Mouse (Mus musculus) liver, adult (tissue): ENCODE measurements around the gene Eif2ak3.

Experiments
- GATA4 ChIP-seq: IDR thresholded peaks from 2 replicates; pipeline ENCODE4 v1.6.1; 2014; ENCODE audit warnings: mild to moderate bottlenecking, low read length; ENCODE audit not compliant: insufficient replicate concordance

Eif2ak3 gene

GRCm38 (mm10) chr6:70844002-70844804 lies at the start of gene Eif2ak3:
Gene Eif2ak3 (plus strand): TSS chr6:70844515.
- 0 out of 2 replicates have a peak, but pooled peaks have one; percentile 2 for TF ChIP-seq GATA4

GRCm38 (mm10) chr6:70796940-70797339 lies 47.4 kb upstream of the Eif2ak3 start:
- no peak for TF ChIP-seq GATA4

- no peak for TF ChIP-seq GATA4
Observed at GRCm38 (mm10) chr6:70797581-70798251, 46.6 kb upstream of the Eif2ak3 start.

- TF ChIP-seq GATA4: no peak
Observed at GRCm38 (mm10) chr6:70804632-70805031, 39.7 kb upstream of the Eif2ak3 start.

GRCm38 (mm10) chr6:70805267-70805666 lies 39.0 kb upstream of the Eif2ak3 start:
- no peak for TF ChIP-seq GATA4

GRCm38 (mm10) chr6:70805820-70806513 lies 38.3 kb upstream of the Eif2ak3 start:
- TF ChIP-seq GATA4: no peak

GRCm38 (mm10) chr6:70806514-70806912 lies 37.8 kb upstream of the Eif2ak3 start:
- TF ChIP-seq GATA4: no peak

- TF ChIP-seq GATA4: no peak
Observed at GRCm38 (mm10) chr6:70810524-70810923, 33.8 kb upstream of the Eif2ak3 start.

- no peak; the same call in 1 of the 2 replicates for TF ChIP-seq GATA4
Observed at GRCm38 (mm10) chr6:70811557-70812525, 32.5 kb upstream of the Eif2ak3 start.

- TF ChIP-seq GATA4: no peak
Observed at GRCm38 (mm10) chr6:70812526-70812895, 31.8 kb upstream of the Eif2ak3 start.

- TF ChIP-seq GATA4: no peak
Observed at GRCm38 (mm10) chr6:70813921-70814628, 30.2 kb upstream of the Eif2ak3 start.

GRCm38 (mm10) chr6:70814629-70814950 lies 29.7 kb upstream of the Eif2ak3 start:
- TF ChIP-seq GATA4: no peak

- no peak for TF ChIP-seq GATA4
Observed at GRCm38 (mm10) chr6:70815471-70815870, 28.8 kb upstream of the Eif2ak3 start.

GRCm38 (mm10) chr6:70821566-70821965 lies 22.7 kb upstream of the Eif2ak3 start:
- TF ChIP-seq GATA4: no peak
